Mouse (Mus musculus) ES-Bruce4 (cell line): ENCODE data around the gene 1700029F12Rik.

Experiments used
- CTCF ChIP-seq: IDR thresholded peaks from one replicate; pipeline ENCODE4 v1.8.1; 2011; ENCODE audit warnings: low read depth, low read length
- EP300 ChIP-seq: IDR thresholded peaks from 2 replicates; pipeline ENCODE4 v1.6.1; 2011; ENCODE audit warnings: low read depth, low read length; ENCODE audit not compliant: insufficient read depth
- POLR2A ChIP-seq: IDR thresholded peaks from one replicate; pipeline ENCODE4 v1.8.1; 2011; ENCODE audit warnings: low read length; ENCODE audit not compliant: insufficient read depth

DNA sequence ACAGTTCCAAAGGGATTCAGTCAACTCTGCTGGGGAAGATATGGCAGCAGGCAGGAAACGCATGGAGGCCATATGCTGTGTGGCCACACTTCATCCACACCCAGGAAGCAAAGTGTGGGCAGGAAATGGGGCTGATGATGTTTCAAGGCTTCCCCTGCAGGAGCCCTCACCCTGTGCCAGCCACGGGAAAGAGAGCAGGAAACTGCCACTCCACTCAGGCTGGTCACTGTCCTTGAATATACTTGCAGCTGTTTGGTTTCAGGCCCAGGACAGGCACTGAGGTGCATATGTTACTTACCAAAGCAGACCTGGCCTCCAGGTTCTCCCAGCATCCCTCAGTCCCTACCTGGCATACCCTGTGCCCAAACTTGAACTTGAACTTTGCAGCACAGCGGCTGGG, 30.3 kb upstream of the 1700029F12Rik start:
- TF ChIP-seq POLR2A: no peak
- no peak for TF ChIP-seq CTCF
- no peak for TF ChIP-seq EP300
